Mouse (Mus musculus) cerebellum, postnatal 25 days (tissue): ENCODE data around the gene Rnf31.

Experiments used
- DNase-seq, 2 experiments: peaks; one replicate each; pipeline ENCODE4 v3.0.0; 2021; ENCODE audit warnings: mixed read lengths in 2 of 2

Gene Rnf31

DNA sequence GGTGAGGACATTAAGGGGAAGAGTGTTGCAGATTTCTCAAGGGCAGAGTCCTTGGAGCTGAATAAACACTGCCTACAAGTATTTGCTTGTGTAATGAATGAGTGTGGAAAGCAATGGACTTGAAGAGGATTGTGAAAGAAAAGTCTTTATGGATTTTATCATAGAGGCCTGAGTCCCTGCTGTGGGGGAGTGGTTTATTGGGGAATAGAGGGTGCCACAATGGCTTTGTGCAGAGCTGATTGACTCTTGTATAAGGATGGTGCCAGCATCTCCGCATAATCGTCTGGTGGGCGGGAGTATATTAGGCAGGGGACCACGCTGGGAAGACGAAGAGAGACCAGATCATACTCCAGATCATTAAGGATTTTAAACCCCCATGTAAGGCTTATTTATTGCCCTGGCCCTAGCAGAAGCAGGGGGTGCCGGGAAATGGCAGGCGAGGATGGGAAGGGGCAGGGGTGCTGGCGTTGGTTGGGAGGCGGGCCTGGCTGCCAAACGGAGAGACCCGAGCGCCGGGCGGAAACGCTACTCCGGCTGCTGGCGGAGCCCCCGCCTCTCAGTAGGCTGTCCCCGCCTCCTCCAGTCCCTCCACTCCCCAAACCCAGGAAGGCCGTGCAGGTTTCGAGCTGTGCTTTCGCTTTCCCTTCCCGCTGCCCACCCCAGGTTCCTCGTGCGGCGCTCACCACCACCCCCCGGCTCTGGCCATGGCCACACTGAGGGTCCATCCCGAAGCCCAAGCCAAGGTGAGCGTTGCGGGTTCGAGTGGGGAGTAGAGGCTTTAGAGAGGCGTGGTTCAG is 13.4 kb upstream of the Rnf31 start, which contains the start of gene Psme1:
TSS of gene Psme1 (plus strand) at position 253 of the 797 bp plus-strand sequence.
- peak; percentile 70 to 74 for DNase-seq

DNA sequence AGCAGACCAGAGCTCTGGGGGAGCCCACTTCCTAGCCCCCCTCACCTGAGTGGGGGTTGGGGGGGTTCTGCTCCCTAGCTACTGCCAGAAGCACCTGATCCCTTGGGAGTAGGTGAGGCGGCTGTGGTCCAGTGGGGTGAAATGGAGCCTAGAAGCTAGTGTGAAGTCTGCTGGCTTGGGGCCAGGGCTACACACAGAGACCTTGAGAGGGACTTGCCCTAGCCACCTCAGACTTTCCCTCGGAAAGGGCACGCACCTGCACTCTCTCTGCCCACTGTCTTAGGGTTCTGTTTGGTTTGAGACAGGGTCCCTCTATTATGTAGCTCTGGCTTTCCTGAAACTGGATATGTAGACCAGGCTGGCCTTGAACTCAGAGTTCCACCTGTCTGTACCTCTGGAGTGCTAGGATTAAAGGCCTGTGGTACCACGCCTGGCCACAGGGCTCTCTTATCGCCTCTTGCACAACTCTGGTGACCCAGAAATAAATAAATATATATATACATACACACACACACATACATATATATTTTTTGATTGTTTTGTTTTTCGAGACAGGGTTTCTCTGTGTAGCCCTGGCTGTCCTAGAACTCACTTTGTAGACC is 12.7 kb upstream of the Rnf31 start:
- peak in 1 of 2 experiments; percentile 67 for DNase-seq

DNA sequence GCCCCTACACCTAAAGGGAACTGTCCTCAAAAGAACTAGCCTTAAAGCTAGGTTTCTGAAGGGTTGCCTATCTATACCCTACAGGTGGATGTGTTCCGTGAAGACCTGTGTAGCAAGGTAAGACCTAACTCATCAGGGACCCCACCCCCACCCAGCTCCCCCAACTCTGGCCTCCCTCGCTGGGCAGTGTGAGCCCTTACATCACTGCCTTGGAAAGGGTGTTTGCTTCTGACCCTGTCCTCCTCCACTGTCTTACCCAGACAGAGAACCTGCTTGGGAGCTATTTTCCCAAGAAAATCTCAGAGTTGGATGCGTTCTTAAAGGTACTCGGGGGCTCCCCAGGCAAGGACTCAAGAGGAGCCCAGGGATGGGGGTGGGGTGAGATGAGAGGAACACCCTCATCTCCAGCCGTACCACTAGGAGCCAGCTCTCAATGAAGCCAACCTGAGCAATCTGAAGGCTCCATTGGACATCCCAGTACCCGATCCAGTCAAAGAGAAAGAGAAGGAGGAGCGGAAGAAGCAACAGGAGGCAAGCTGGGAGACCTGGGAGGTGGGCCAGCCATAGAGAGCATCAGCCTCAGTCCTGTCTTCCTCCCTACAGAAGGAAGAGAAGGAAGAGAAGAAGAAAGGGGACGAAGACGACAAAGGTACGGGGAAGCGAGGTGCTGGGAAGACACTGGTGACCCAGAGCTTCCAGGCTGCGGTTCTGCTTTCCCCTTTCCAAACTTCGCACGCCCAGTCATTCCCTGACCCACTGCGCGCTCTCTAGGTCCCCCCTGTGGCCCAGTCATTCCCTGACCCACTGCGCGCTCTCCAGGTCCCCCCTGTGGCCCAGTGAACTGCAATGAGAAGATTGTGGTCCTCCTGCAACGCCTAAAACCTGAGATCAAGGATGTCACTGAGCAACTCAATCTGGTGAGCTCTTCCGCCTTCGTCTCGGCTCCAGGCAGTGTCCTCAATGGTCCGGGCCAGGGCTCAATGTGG is 11.7 kb upstream of the Rnf31 start:
- no peak for DNase-seq

- DNase-seq: no peak
These were observed 10.8 kb upstream of the Rnf31 start for GRCm38 (mm10) chr14:55580731-55581130.

DNA sequence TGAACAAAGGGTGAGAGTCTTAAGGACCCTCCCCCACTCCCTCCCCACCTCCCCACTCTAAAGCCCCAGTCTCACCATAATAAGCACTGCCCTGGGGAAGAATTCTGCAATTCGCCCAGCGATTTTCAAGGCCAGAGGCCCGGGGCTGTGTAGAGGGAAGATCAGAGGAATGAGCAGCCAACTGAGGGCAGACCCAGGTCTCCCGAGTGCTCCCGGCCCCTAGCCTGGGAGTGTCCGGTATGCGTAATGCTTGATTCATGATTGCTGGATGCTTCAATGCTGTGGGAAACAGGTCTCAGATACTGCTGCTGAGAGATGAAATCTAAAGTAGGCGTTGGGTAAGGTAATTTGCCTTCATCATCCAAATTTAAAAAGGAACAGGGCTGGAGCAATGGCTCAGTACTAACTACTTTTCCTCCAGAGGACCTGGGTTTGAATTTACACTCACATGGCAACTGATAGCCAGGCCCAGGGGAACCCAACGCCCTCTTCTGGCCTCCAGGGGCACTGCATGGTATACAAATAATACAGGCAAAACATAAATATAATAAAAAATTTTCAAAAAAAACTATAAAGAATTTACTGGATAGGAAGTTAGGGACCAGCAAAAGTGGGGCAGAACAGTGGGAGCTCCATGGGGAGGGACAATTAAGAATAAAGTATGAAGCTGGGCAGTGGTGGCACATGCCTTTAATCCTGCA is 9.4 kb upstream of the Rnf31 start:
- DNase-seq: no peak

GRCm38 (mm10) chr14:55584303-55584701 is 7.2 kb upstream of the Rnf31 start:
- no peak for DNase-seq

DNA sequence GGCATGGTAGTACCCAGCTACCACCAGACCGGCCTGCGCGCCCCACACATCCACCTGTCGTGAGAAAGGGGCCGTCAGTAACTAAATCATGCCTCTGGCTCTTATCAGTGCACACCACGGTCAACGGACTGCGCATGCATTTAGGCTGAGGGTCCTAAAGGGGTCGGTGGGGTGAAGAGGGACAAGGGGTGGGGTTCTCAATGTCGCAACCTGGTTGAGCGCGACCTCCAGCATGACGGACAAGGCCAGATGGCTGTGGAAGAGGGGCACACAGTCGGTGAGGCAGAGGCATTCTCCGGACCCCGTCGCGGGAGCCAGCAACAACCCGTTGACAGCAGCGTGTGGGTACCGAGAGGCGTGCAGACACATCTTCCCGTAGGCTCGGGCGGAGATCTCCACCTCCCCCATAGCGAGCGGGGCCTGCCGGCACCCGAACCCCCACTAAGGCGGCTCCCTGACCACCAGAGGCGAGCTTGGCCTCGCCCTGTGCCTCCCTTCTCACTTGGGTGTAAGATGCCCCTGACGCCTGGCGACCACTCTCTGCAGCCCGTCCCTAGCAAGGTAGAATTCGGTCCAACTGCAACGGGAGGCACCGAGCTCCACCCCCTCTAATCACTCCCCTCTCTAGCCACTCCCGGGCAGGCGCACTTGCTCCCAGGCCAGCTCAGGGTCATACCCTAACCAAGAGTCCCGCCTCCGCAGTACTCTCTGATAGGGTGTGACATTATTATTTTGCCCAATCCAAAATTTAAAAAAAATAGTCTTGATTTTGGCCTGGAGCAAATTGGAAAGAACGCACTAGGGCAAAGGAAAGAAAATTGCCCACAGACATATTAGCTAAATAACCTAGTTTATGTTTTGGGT is 6.6 kb upstream of the Rnf31 start, which contains the start of gene Emc9:
TSS of gene Emc9 (minus strand) at position 601 of the 864 bp plus-strand sequence.
- DNase-seq: peak; percentile 82 to 85

DNA sequence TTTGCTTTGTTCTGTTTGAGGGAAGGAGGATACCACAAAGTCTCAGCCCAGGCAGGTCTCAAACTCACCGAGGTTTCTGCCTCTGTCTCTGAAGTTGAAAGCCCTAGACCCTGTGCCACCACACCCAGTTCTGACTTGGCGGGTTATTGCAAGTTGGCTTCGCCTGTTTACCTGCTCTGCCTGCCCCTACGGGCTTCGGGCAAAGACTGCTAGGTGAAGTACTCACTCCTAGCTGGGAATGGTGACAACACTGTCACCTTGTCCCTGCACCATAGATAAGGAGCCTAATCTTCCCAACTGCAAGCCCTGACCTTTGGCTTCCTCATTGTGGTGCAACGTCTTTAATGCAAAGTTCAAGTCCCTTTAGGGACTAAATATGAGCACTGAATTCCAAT is 5.9 kb upstream of the Rnf31 start:
- no peak for DNase-seq

GRCm38 (mm10) chr14:55586149-55586548 is 5.4 kb upstream of the Rnf31 start:
- no peak for DNase-seq

DNA sequence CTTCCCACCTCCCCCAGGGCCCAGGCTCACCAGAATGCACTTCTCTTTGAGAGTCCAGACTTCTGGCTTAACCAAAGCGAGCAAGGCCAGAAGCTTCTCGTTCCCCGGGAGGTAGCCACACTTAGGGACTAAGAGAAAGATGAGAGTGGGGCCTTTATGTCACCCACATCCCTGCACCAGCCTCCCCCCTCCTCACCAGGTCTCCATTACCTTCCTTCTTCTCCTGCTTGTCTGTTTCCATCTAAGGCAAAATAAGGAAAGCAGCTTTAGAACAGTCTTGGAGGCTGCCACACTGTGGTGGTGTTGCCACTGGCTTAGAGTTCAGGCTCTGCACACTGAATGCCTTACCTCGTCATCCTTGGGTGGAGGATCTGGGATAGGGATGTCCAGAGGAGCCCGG is 2.2 kb upstream of the Rnf31 start:
- no peak for DNase-seq

DNA sequence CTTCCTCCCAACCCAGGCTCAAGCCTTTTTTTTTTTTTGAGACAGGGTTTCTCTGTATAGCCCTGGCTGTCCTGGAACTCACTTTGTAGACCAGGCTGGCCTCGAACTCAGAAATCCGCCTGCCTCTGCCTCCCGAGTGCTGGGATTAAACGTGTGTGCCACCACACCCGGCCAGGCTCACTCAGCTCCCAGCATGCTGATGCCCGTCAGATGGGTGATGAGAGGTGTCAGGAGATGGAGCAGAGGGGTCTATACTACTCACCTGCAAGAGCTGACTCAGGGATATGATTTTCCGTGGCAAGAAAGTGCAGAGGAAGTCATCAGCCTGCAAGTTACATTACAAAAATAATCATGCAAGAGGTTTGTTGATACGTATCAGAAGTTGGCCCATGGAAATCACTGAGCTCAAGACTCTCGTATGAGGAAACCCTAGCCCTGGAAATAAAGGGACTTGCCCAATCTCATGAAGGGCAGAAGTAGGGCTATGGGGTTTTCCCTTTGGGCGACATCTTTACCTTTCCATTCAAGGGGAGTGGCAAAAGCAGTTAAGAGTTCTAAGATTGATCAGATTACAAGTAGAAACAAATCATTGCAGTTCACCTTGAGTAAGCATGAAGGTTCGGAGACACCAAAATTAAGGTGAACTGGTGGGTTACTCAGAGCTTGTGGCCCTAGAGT is 1.6 kb upstream of the Rnf31 start:
- DNase-seq: no peak

- peak; percentile 76 to 83 for DNase-seq
These were observed 669 bp upstream of the Rnf31 start, which contains the start of gene Psme2 for GRCm38 (mm10) chr14:55590748-55591330. Gene Psme2 (minus strand): TSS chr14:55591113.

GRCm38 (mm10) chr14:55592226-55592625 is 718 bp downstream of the Rnf31 start:
- peak; percentile 33 to 54 for DNase-seq

- no peak for DNase-seq
These were observed 4.7 kb downstream of the Rnf31 start for GRCm38 (mm10) chr14:55596036-55596690.

DNA sequence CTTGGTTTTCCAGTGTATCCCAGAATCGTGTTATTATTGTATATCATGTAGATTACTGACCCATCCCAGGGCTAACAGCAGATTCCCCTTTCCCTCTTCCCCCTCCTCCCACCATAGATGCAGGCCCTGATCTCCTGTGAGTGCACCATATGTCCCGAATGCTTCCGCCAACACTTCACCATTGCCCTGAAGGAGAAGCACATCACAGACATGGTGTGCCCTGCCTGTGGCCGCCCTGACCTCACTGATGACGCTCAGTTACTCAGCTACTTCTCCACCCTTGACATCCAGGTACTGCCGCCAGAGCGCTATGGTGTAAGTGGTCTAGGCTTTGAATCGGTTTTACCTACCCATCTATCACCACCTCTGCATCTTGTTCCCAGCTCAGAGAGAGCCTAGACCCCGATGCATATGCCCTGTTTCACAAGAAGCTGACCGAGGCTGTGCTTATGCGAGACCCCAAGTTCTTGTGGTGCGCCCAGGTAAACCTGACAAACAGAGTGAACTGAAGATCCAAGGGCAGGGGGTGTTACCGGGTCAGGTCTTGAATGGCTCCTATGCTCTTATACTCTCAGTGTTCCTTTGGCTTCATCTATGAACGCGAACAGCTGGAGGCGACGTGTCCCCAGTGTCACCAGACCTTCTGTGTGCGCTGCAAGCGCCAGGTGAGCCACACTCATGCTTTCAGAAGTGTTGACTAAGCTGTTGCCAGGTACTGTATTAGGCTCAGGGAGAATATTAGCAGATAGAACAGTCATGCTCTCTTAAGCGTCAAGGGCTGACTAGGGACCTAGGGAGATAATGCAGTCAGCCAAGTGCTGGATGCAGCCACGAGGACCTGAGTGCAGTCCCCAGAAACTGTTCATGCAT is 7.2 kb downstream of the Rnf31 start:
- no peak for DNase-seq

DNA sequence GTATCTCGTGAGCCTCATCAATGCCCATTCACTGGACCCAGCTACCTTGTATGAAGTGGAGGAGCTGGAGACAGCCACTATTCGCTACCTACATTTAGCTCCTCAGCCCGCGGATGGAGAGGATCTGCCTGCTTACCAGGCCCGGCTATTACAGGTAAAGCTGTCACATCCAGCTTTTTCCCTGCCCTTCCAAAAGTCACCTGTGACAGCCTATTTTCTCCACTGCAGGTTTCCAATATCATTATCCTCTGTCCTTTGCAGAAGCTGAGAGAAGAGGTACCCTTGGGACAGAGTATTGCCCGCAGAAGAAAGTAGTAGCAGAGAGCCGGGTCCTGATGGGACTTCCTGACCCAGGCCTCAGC is 11.7 kb downstream of the Rnf31 start, which contains the start of gene Irf9:
TSS of gene Irf9 (plus strand) at position 301 of the 362 bp plus-strand sequence.
- no peak for DNase-seq

GRCm38 (mm10) chr14:55603633-55604576 is 12.4 kb downstream of the Rnf31 start:
- DNase-seq: peak; percentile 86 to 91
